ENCODE assay signal across 20 mouse cellular contexts in genomic region chr2:45010701-45011100, GRCm38 (mm10).
"Had no signal": no experiment of that assay in that cellular context is flagged by ENCODE, and none has a peak within 500 bp of the region (broad histone marks: within the 10 kb centered on the region; RNA-seq: fewer than 3 reads in every experiment).

No protein-coding gene starts in this region.

- H3K4me1 ChIP-seq: lung, embryonic 15.5 days; midbrain, embryonic 13.5 days; midbrain, embryonic 15.5 days; neural tube, embryonic 13.5 days; neural tube, embryonic 15.5 days had no signal

- H3K9me3 ChIP-seq: lung, embryonic 15.5 days; midbrain, embryonic 13.5 days; midbrain, embryonic 15.5 days; neural tube, embryonic 13.5 days; neural tube, embryonic 15.5 days had no signal

- H3K27me3 ChIP-seq: lung, embryonic 15.5 days; midbrain, embryonic 13.5 days; midbrain, embryonic 15.5 days; neural tube, embryonic 13.5 days; neural tube, embryonic 15.5 days had no signal

- H3K36me3 ChIP-seq: midbrain, embryonic 15.5 days had no signal

- ATAC-seq: liver, postnatal 0 days; lung, postnatal 0 days; midbrain, embryonic 13.5 days; midbrain, embryonic 15.5 days had no signal

- DNase-seq: liver, postnatal 0 days; lung, adult 2 months; lung, postnatal 14 days; lung, postnatal 36 days; retina, postnatal 1 day; right cerebral cortex, adult 18-20 months; right cerebral cortex, postnatal 25 days; right cerebral cortex, postnatal 4 days; spleen, adult 18-20 months; thymus, adult 18-20 months; thymus, postnatal 14 days; thymus, postnatal 36 days had no signal

- H3K27ac ChIP-seq: lung, embryonic 15.5 days; macrophage; midbrain, embryonic 13.5 days; midbrain, embryonic 15.5 days; neural tube, embryonic 13.5 days; neural tube, embryonic 15.5 days had no signal

- H3K4me3 ChIP-seq: lung, embryonic 15.5 days; midbrain, embryonic 13.5 days; midbrain, embryonic 15.5 days; myocyte; neural tube, embryonic 13.5 days; neural tube, embryonic 15.5 days had no signal
